In the genomic region with DNA sequence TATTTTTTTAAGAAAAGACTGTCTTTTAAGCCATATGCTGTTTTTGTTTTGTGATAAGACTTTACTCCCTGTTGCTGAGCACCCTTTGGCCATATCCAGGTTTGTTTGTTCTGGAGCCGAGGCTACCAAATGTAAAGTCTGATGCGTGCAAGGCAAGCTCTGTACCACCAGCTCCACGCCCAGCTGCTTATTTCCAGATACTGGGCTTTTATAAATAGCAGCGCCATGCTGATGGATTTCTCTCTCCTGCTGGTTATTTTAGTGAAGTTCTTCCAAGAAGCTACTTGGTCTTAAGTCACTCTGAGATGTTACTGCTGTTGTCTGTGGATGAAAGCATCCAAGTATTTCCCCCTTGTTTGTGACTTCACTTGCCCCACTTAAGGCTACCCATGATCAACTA, we compare ENCODE assay signal across 21 mouse cellular contexts. TPM values are rescaled to one million over a fixed set of nuclear protein-coding genes. Genes with fewer than 3 reads are reported as not detected.
A peak's percentile ranks its signal among the peaks of the same experiment; 100 is the strongest.
DNase-seq lines count a peak whose midpoint lies in the region; ATAC-seq and TF ChIP-seq lines count a peak whose summit lies in the region.
"Had no signal": no experiment of that assay in that cellular context is flagged by ENCODE, and none has a peak within 500 bp of the region (broad histone marks: within the 10 kb centered on the region; RNA-seq: fewer than 3 reads in every experiment).

No protein-coding gene starts in this region.

- no peak overlapping the region for H3K9ac ChIP-seq in midbrain, postnatal 0 days (replicated peaks; ENCODE audit: low read length, poor library complexity, severe bottlenecking)
- H3K9ac ChIP-seq: forebrain, embryonic 13.5 days; heart, embryonic 13.5 days; hindbrain, embryonic 12.5 days; hindbrain, embryonic 15.5 days had no signal

- peak; percentile 76 for DNase-seq in heart, adult 11 months
- no peak for DNase-seq in heart, adult 18-20 months
- DNase-seq in layer of hippocampus, adult 2 months (ENCODE audit: low spot score in 2 of 2), result no peak
- no peak for DNase-seq in layer of hippocampus, postnatal 25 days (ENCODE audit: extremely low spot score in 1 of 2, low spot score in 1 of 2)
- no peak for DNase-seq in midbrain, postnatal 0 days (ENCODE audit: low spot score)
- DNase-seq: adrenal gland, adult 8-10 months; adrenal gland, postnatal 25 days; cerebellum, adult 18-20 months; cerebellum, adult 9-10 months; cerebellum, postnatal 14 days; gastrocnemius, postnatal 14 days had no signal

- no peak for TF ChIP-seq POLR2A in myocyte (IDR thresholded peaks at IDR 0.05; ENCODE audit: insufficient read length, low read depth)

- no peaks in the 10 kb centered on the region for H3K79me2 ChIP-seq in myocyte (ENCODE audit: control insufficient read depth, insufficient read depth)

- no peak overlapping the region for H3K4me3 ChIP-seq in layer of hippocampus, adult 2 months
- no peak overlapping the region for H3K4me3 ChIP-seq in myocyte
- no peak overlapping the region for H3K4me3 ChIP-seq in midbrain, postnatal 0 days (ENCODE audit: low read depth, low read length)
- H3K4me3 ChIP-seq: forebrain, embryonic 10.5 days; forebrain, embryonic 13.5 days; heart, embryonic 13.5 days; hindbrain, embryonic 12.5 days; hindbrain, embryonic 15.5 days had no signal

- H3K9me3 ChIP-seq in midbrain, postnatal 0 days (ENCODE audit: low read length), result no peaks in the 10 kb centered on the region
- H3K9me3 ChIP-seq: forebrain, embryonic 10.5 days; forebrain, embryonic 13.5 days; heart, embryonic 13.5 days; hindbrain, embryonic 12.5 days; hindbrain, embryonic 15.5 days had no signal

- no peaks in the 10 kb centered on the region for H3K36me3 ChIP-seq in myocyte (ENCODE audit: control insufficient read depth, insufficient read depth)
- H3K36me3 ChIP-seq in midbrain, postnatal 0 days (ENCODE audit: insufficient read depth, low read length), result no peaks in the 10 kb centered on the region
- H3K36me3 ChIP-seq: forebrain, embryonic 10.5 days; heart, embryonic 13.5 days; hindbrain, embryonic 12.5 days; hindbrain, embryonic 15.5 days had no signal

- H3K4me2 ChIP-seq in myocyte (ENCODE audit: low read depth), result peak overlapping the region; percentile 47
- H3K4me2 ChIP-seq in midbrain, postnatal 0 days (ENCODE audit: low read depth, low read length, poor library complexity, severe bottlenecking), result no peak overlapping the region
- H3K4me2 ChIP-seq: forebrain, embryonic 13.5 days; heart, embryonic 13.5 days; hindbrain, embryonic 12.5 days; hindbrain, embryonic 15.5 days had no signal

- H3ac ChIP-seq in myocyte (ENCODE audit: control insufficient read depth, insufficient read length), result no peak overlapping the region

- 0 out of 2 replicates have a peak overlapping the region, but pooled peaks have one; percentile 44 for H3K27ac ChIP-seq in layer of hippocampus, adult 2 months
- no peak overlapping the region for H3K27ac ChIP-seq in midbrain, postnatal 0 days (ENCODE audit: low read depth, low read length)
- H3K27ac ChIP-seq: forebrain, embryonic 10.5 days; forebrain, embryonic 13.5 days; hindbrain, embryonic 12.5 days; hindbrain, embryonic 15.5 days had no signal

- no peaks in the 10 kb centered on the region for H3K27me3 ChIP-seq in myocyte (ENCODE audit: control insufficient read depth, insufficient read depth, insufficient read length)
- H3K27me3 ChIP-seq in midbrain, postnatal 0 days (ENCODE audit: insufficient read depth, low read length), result no peaks in the 10 kb centered on the region
- H3K27me3 ChIP-seq: forebrain, embryonic 13.5 days; heart, embryonic 13.5 days; hindbrain, embryonic 12.5 days; hindbrain, embryonic 15.5 days had no signal

- no peak for ATAC-seq in midbrain, postnatal 0 days (ENCODE audit: low FRiP score)
- ATAC-seq: activated CD4-positive, CD25-positive, alpha-beta regulatory T cell, adult 4 months; CD4-positive, CD25-positive, alpha-beta regulatory T cell, adult 4 months; forebrain, embryonic 13.5 days; forebrain, embryonic 16.5 days; intestine, postnatal 0 days had no signal

- WGBS in midbrain, postnatal 0 days, result 80% methylated on average over 4 of the region's 4 CpGs

- no peaks in the 10 kb centered on the region for H3K4me1 ChIP-seq in midbrain, postnatal 0 days (ENCODE audit: insufficient read depth, low read length)
- H3K4me1 ChIP-seq: forebrain, embryonic 13.5 days; hindbrain, embryonic 15.5 days had no signal

- TF ChIP-seq CTCF in layer of hippocampus, adult 2 months (conservative IDR thresholded peaks at IDR 0.05), result peak; percentile 45
- no peak for TF ChIP-seq CTCF in midbrain, postnatal 0 days (IDR thresholded peaks at IDR 0.05)

TF ChIP-seq in myocyte, 11 proteins besides CTCF, POLR2A, EP300 and RAD21:
- TF ChIP-seq MYOG (IDR thresholded peaks at IDR 0.05; ENCODE audit: control insufficient read depth in 1 of 3, insufficient read depth in 1 of 3, insufficient read length in 2 of 3, low read depth in 2 of 3) (no peak), E2F4 (IDR thresholded peaks at IDR 0.05; ENCODE audit: insufficient read depth) (no peak), CEBPB (IDR thresholded peaks at IDR 0.05; ENCODE audit: insufficient read depth, poor library complexity, severe bottlenecking) (no peak), USF1 (IDR thresholded peaks at IDR 0.05; ENCODE audit: low read depth) (no peak), TCF3 (IDR thresholded peaks at IDR 0.05; ENCODE audit: insufficient read length, low read depth) (no peak), REST (IDR thresholded peaks at IDR 0.05; ENCODE audit: insufficient read depth, insufficient read length) (no peak), SRF (IDR thresholded peaks at IDR 0.05; ENCODE audit: control insufficient read depth, insufficient read length, low read depth) (no peak)

RNA-seq across cellular contexts. Expression of gene Fam208a, which starts 59.1 kb away (rescaled TPM):
- total RNA-seq in heart, adult 18-20 months (2021), result 10 to 100 TPM in 1 of 2 experiments, 1 to 10 TPM in 1; 8.9 to 10.6 TPM
- 10 to 100 TPM; 33.5 to 34.8 TPM for total RNA-seq in layer of hippocampus, adult 2 months (2021)
- total RNA-seq in layer of hippocampus, postnatal 25 days (2021), result 10 to 100 TPM; 29.6 to 34.3 TPM
- polyA plus RNA-seq in myocyte (2012; fragmentation: generic; extraction: Trizol), result 2.0 TPM
- 32.9 and 45.7 TPM in 2 replicates for total RNA-seq in midbrain, postnatal 0 days (2014; rRNA removed)
- polyA plus RNA-seq in midbrain, postnatal 0 days (2015; fragmentation: Nextera tagmentation; extraction: Ambion mirVana), result 7.0 and 10.0 TPM in 2 replicates
